Mouse (Mus musculus): ENCODE data around the gene Hecw2. TPM values are rescaled to one million over a fixed set of nuclear protein-coding genes. Genes with fewer than 3 reads are reported as not detected.

Gene Hecw2
- polyA plus RNA-seq, 1 experiment from 2014 or later, result 0.52 TPM

- WGBS (ENCODE audit: insufficient replicate concordance), result 13% methylated on average over 2 of the region's 2 CpGs
- no peak overlapping the region for H3K4me2 ChIP-seq
- no peaks in the 10 kb centered on the region for H3K27me3 ChIP-seq
- H3K4me1 ChIP-seq (replicated peaks), result no peaks in the 10 kb centered on the region
- H3K36me3 ChIP-seq (replicated peaks), result no peaks in the 10 kb centered on the region
- H3K9me3 ChIP-seq (replicated peaks), result no peaks in the 10 kb centered on the region
- no peak overlapping the region for H3K4me3 ChIP-seq (replicated peaks)
- ATAC-seq (ENCODE audit: insufficient read depth), result no peak
- H3K27ac ChIP-seq (replicated peaks), result no peak overlapping the region
- H3K9ac ChIP-seq, result no peak overlapping the region
These were observed 312.5 kb downstream of the Hecw2 start for GRCm38 (mm10) chr1:53882480-53882879.

GRCm38 (mm10) chr1:53875919-53876318, 319.0 kb downstream of the Hecw2 start:
- no peaks in the 10 kb centered on the region for H3K4me1 ChIP-seq (replicated peaks)
- H3K4me2 ChIP-seq, result no peak overlapping the region
- no peak overlapping the region for H3K4me3 ChIP-seq (replicated peaks)
- no peaks in the 10 kb centered on the region for H3K9me3 ChIP-seq (replicated peaks)
- WGBS (ENCODE audit: insufficient replicate concordance), result 32% methylated on average over 5 of the region's 5 CpGs
- no peaks in the 10 kb centered on the region for H3K36me3 ChIP-seq (replicated peaks)
- no peak for ATAC-seq (ENCODE audit: insufficient read depth)
- no peaks in the 10 kb centered on the region for H3K27me3 ChIP-seq
- no peak overlapping the region for H3K9ac ChIP-seq
- no peak overlapping the region for H3K27ac ChIP-seq (replicated peaks)

DNA sequence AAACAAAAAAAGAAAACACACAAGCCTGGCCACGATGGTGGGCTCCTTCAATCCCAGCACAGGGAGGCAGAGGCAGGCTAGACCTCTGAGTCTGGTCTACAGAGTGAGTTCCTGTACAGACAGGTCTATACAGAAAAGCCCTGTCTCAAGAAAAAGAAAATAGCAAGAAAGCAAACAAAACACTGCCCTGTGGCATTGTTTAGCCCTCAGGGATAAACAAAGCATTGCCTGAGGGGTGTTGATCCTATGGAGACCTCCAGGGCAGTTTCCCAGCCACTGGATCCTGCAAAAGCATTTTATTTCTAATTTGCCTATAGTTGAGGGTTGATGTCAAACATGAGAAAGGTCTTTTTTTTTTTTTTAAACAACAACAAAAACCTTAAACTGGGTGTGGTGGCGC, 327.7 kb downstream of the Hecw2 start:
- H3K9ac ChIP-seq, result no peak overlapping the region
- H3K4me2 ChIP-seq, result no peak overlapping the region
- H3K4me3 ChIP-seq (replicated peaks), result no peak overlapping the region
- no peak for ATAC-seq (ENCODE audit: insufficient read depth)
- no peaks in the 10 kb centered on the region for H3K9me3 ChIP-seq (replicated peaks)
- H3K27me3 ChIP-seq, result no peaks in the 10 kb centered on the region
- H3K27ac ChIP-seq (replicated peaks), result no peak overlapping the region
- 57% methylated on average over 2 of the region's 2 CpGs for WGBS (ENCODE audit: insufficient replicate concordance)
- H3K36me3 ChIP-seq (replicated peaks), result no peaks in the 10 kb centered on the region
- H3K4me1 ChIP-seq (replicated peaks), result no peaks in the 10 kb centered on the region

GRCm38 (mm10) chr1:53866374-53866902, 328.5 kb downstream of the Hecw2 start:
- H3K27me3 ChIP-seq, result no peaks in the 10 kb centered on the region
- 41% methylated on average over 3 of the region's 3 CpGs for WGBS (ENCODE audit: insufficient replicate concordance)
- no peaks in the 10 kb centered on the region for H3K36me3 ChIP-seq (replicated peaks)
- no peak overlapping the region for H3K4me3 ChIP-seq (replicated peaks)
- no peaks in the 10 kb centered on the region for H3K4me1 ChIP-seq (replicated peaks)
- H3K9me3 ChIP-seq (replicated peaks), result no peaks in the 10 kb centered on the region
- H3K4me2 ChIP-seq, result no peak overlapping the region
- ATAC-seq (ENCODE audit: insufficient read depth), result no peak
- H3K27ac ChIP-seq (replicated peaks), result no peak overlapping the region
- H3K9ac ChIP-seq, result no peak overlapping the region

- H3K27me3 ChIP-seq, result no peaks in the 10 kb centered on the region
- no peaks in the 10 kb centered on the region for H3K9me3 ChIP-seq (replicated peaks)
- no peak overlapping the region for H3K4me3 ChIP-seq (replicated peaks)
- 66% methylated on average over 3 of the region's 3 CpGs for WGBS (ENCODE audit: insufficient replicate concordance)
- no peak for ATAC-seq (ENCODE audit: insufficient read depth)
- H3K9ac ChIP-seq, result no peak overlapping the region
- H3K27ac ChIP-seq (replicated peaks), result no peak overlapping the region
- no peaks in the 10 kb centered on the region for H3K36me3 ChIP-seq (replicated peaks)
- no peaks in the 10 kb centered on the region for H3K4me1 ChIP-seq (replicated peaks)
- H3K4me2 ChIP-seq, result no peak overlapping the region
These were observed 330.9 kb downstream of the Hecw2 start for GRCm38 (mm10) chr1:53864046-53864445.

DNA sequence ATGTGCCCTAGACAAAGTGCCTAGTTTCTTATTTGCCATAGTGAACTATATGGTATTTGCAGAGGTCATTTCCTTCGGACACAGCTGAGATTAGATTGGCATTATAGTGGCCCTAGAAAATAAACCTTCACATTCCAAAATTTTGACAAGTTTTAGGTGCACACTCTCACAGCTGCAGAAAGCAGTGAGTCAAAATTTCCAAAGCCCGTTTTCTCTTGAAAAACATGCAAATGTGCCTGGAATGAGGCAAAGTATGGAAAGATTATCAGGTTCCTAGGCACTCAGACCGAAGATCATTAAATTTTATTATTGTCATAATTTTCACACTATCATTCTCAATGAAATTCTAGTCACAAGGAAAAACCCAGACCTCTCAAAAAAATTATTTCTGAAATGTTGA, 334.4 kb downstream of the Hecw2 start:
- no peaks in the 10 kb centered on the region for H3K27me3 ChIP-seq
- 52% methylated on average over 3 of the region's 3 CpGs for WGBS (ENCODE audit: insufficient replicate concordance)
- no peak overlapping the region for H3K4me2 ChIP-seq
- H3K9ac ChIP-seq, result no peak overlapping the region
- ATAC-seq (ENCODE audit: insufficient read depth), result no peak
- no peaks in the 10 kb centered on the region for H3K4me1 ChIP-seq (replicated peaks)
- no peaks in the 10 kb centered on the region for H3K9me3 ChIP-seq (replicated peaks)
- no peak overlapping the region for H3K4me3 ChIP-seq (replicated peaks)
- no peaks in the 10 kb centered on the region for H3K36me3 ChIP-seq (replicated peaks)
- no peak overlapping the region for H3K27ac ChIP-seq (replicated peaks)

DNA sequence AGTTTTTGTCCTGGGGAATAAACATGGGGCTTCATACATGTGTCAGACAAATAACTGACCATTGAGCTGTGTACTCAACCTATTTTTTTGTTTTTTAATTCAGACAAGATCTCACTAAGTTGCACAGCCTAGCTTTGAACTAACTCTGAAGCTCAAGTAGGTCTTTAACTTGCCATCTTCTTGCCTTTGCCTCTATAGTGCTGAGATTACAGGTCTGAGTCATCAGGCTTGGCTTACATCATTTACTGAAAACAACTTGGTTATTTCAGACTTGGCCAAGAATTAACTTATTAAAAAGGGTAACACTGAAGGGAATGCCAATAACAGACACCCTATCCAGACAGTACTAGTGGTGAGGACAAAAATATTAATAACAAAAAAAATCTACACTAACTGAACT, 335.8 kb downstream of the Hecw2 start:
- H3K27me3 ChIP-seq, result no peaks in the 10 kb centered on the region
- no peak overlapping the region for H3K4me3 ChIP-seq (replicated peaks)
- H3K4me2 ChIP-seq, result no peak overlapping the region
- no peaks in the 10 kb centered on the region for H3K9me3 ChIP-seq (replicated peaks)
- no peaks in the 10 kb centered on the region for H3K4me1 ChIP-seq (replicated peaks)
- no peak for ATAC-seq (ENCODE audit: insufficient read depth)
- no peak overlapping the region for H3K27ac ChIP-seq (replicated peaks)
- H3K9ac ChIP-seq, result no peak overlapping the region
- H3K36me3 ChIP-seq (replicated peaks), result no peaks in the 10 kb centered on the region

- no peak overlapping the region for H3K9ac ChIP-seq
- no peak overlapping the region for H3K4me2 ChIP-seq
- H3K27ac ChIP-seq (replicated peaks), result no peak overlapping the region
- 45% methylated on average over 7 of the region's 7 CpGs for WGBS (ENCODE audit: insufficient replicate concordance)
- H3K36me3 ChIP-seq (replicated peaks), result no peaks in the 10 kb centered on the region
- no peaks in the 10 kb centered on the region for H3K4me1 ChIP-seq (replicated peaks)
- no peak for ATAC-seq (ENCODE audit: insufficient read depth)
- no peaks in the 10 kb centered on the region for H3K9me3 ChIP-seq (replicated peaks)
- H3K27me3 ChIP-seq, result no peaks in the 10 kb centered on the region
- no peak overlapping the region for H3K4me3 ChIP-seq (replicated peaks)
These were observed 338.4 kb downstream of the Hecw2 start for GRCm38 (mm10) chr1:53856501-53857103.

- Histone ChIP-seq H3K27ac (replicated peaks) (no peak overlapping the region), H3K27me3 (no peaks in the 10 kb centered on the region), H3K9me3 (replicated peaks) (no peaks in the 10 kb centered on the region), H3K9ac (no peak overlapping the region), H3K36me3 (replicated peaks) (no peaks in the 10 kb centered on the region), H3K4me2 (no peak overlapping the region), H3K4me3 (replicated peaks) (no peak overlapping the region), H3K4me1 (replicated peaks) (no peaks in the 10 kb centered on the region; the same call in 1 of the 2 replicates)
- WGBS (ENCODE audit: insufficient replicate concordance), result 64% methylated on average over 7 of the region's 7 CpGs
- ATAC-seq (ENCODE audit: insufficient read depth), result no peak
These were observed 339.2 kb downstream of the Hecw2 start for GRCm38 (mm10) chr1:53855732-53856131.

GRCm38 (mm10) chr1:53852086-53852610, 342.8 kb downstream of the Hecw2 start:
- Histone ChIP-seq H3K4me2 (no peak overlapping the region), H3K9ac (no peak overlapping the region), H3K4me3 (replicated peaks) (no peak overlapping the region), H3K36me3 (replicated peaks) (no peaks in the 10 kb centered on the region), H3K27ac (replicated peaks) (no peak overlapping the region), H3K27me3 (no peaks in the 10 kb centered on the region), H3K9me3 (replicated peaks) (no peaks in the 10 kb centered on the region), H3K4me1 (replicated peaks) (peaks cover 3% of the 10 kb centered on the region; the same call in 1 of the 2 replicates)
- no peak for ATAC-seq (ENCODE audit: insufficient read depth)
- 70% methylated on average over 3 of the region's 3 CpGs for WGBS (ENCODE audit: insufficient replicate concordance)

GRCm38 (mm10) chr1:53851334-53851733, 343.6 kb downstream of the Hecw2 start:
- Histone ChIP-seq H3K9ac (no peak overlapping the region), H3K27ac (replicated peaks) (no peak overlapping the region), H3K36me3 (replicated peaks) (no peaks in the 10 kb centered on the region), H3K27me3 (no peaks in the 10 kb centered on the region), H3K4me2 (no peak overlapping the region), H3K4me1 (replicated peaks) (peaks cover 3% of the 10 kb centered on the region; the same call in 1 of the 2 replicates), H3K4me3 (replicated peaks) (no peak overlapping the region), H3K9me3 (replicated peaks) (no peaks in the 10 kb centered on the region)
- 15% methylated on average over 8 of the region's 8 CpGs for WGBS (ENCODE audit: insufficient replicate concordance)
- peak; percentile 51 for ATAC-seq (ENCODE audit: insufficient read depth)

- ATAC-seq (ENCODE audit: insufficient read depth), result peak; percentile 34; the same call in 1 of the 2 replicates
- peaks cover 3% of the 10 kb centered on the region; the same call in 1 of the 2 replicates for H3K4me1 ChIP-seq (replicated peaks)
- H3K4me3 ChIP-seq (replicated peaks), result no peak overlapping the region
These were observed 344.1 kb downstream of the Hecw2 start for GRCm38 (mm10) chr1:53850891-53851290.

More at GRCm38 (mm10) chr1:53850891-53851290, 344.1 kb downstream of the Hecw2 start:
- 27% methylated on average over 6 of the region's 6 CpGs for WGBS (ENCODE audit: insufficient replicate concordance)
- no peaks in the 10 kb centered on the region for H3K36me3 ChIP-seq (replicated peaks)
- H3K9me3 ChIP-seq (replicated peaks), result no peaks in the 10 kb centered on the region
- no peaks in the 10 kb centered on the region for H3K27me3 ChIP-seq
- no peak overlapping the region for H3K4me2 ChIP-seq
- no peak overlapping the region for H3K9ac ChIP-seq
- H3K27ac ChIP-seq (replicated peaks), result peak overlapping the region; percentile 41; the same call in 1 of the 2 replicates

Measured in liver, embryonic 15.5 days (tissue).